Mouse (Mus musculus): ENCODE measurements around the gene Plin2. TPM values are rescaled to one million over a fixed set of nuclear protein-coding genes. Genes with fewer than 3 reads are reported as not detected.

Plin2 gene
- polyA plus RNA-seq, 1 experiment = 68.7 TPM

- Histone ChIP-seq H3K27ac (ENCODE audit: control insufficient read depth, insufficient read depth, low read depth, low read length) (no peak overlapping the region), H3K36me3 (ENCODE audit: control insufficient read depth, insufficient read depth, low read length) (no peaks in the 10 kb centered on the region), H3K4me3 (ENCODE audit: control insufficient read depth, low read depth, low read length) (no peak overlapping the region), H3K4me1 (ENCODE audit: control insufficient read depth, insufficient read depth, low read length) (no peaks in the 10 kb centered on the region), H3K27me3 (ENCODE audit: control insufficient read depth, insufficient read depth, low read length) (no peaks in the 10 kb centered on the region)
- no peak for TF ChIP-seq CTCF (IDR thresholded peaks at IDR 0.05; ENCODE audit: control insufficient read depth, insufficient read depth, insufficient replicate concordance, low read depth, low read length)
- no peak for TF ChIP-seq POLR2A (IDR thresholded peaks at IDR 0.05; ENCODE audit: control insufficient read depth, low read depth, low read length)
Observed at GRCm38 (mm10) chr4:86710034-86710650, 40.3 kb upstream of the Plin2 start.

- TF ChIP-seq CTCF (IDR thresholded peaks at IDR 0.05; ENCODE audit: control insufficient read depth, insufficient read depth, insufficient replicate concordance, low read depth, low read length) (no peak), POLR2A (IDR thresholded peaks at IDR 0.05; ENCODE audit: control insufficient read depth, low read depth, low read length) (no peak)
- no peaks in the 10 kb centered on the region for H3K36me3 ChIP-seq (ENCODE audit: control insufficient read depth, insufficient read depth, low read length)
- no peaks in the 10 kb centered on the region for H3K4me1 ChIP-seq (ENCODE audit: control insufficient read depth, insufficient read depth, low read length)
- H3K27me3 ChIP-seq (ENCODE audit: control insufficient read depth, insufficient read depth, low read length) = no peaks in the 10 kb centered on the region
- H3K27ac ChIP-seq (ENCODE audit: control insufficient read depth, insufficient read depth, low read depth, low read length) = no peak overlapping the region
- no peak overlapping the region for H3K4me3 ChIP-seq (ENCODE audit: control insufficient read depth, low read depth, low read length)
Observed at GRCm38 (mm10) chr4:86708801-86709200, 38.9 kb upstream of the Plin2 start.

- Histone ChIP-seq H3K27me3 (ENCODE audit: control insufficient read depth, insufficient read depth, low read length) (no peaks in the 10 kb centered on the region), H3K4me3 (ENCODE audit: control insufficient read depth, low read depth, low read length) (no peak overlapping the region), H3K36me3 (ENCODE audit: control insufficient read depth, insufficient read depth, low read length) (no peaks in the 10 kb centered on the region), H3K27ac (ENCODE audit: control insufficient read depth, insufficient read depth, low read depth, low read length) (no peak overlapping the region), H3K4me1 (ENCODE audit: control insufficient read depth, insufficient read depth, low read length) (no peaks in the 10 kb centered on the region; the same call in 1 of the 2 replicates)
- TF ChIP-seq CTCF (IDR thresholded peaks at IDR 0.05; ENCODE audit: control insufficient read depth, insufficient read depth, insufficient replicate concordance, low read depth, low read length) (no peak), POLR2A (IDR thresholded peaks at IDR 0.05; ENCODE audit: control insufficient read depth, low read depth, low read length) (no peak)
Observed at GRCm38 (mm10) chr4:86699161-86699865, 29.5 kb upstream of the Plin2 start.

GRCm38 (mm10) chr4:86696890-86697289 lies 27.0 kb upstream of the Plin2 start:
- Histone ChIP-seq H3K4me1 (ENCODE audit: control insufficient read depth, insufficient read depth, low read length) (peaks cover 2% of the 10 kb centered on the region; the same call in 1 of the 2 replicates), H3K36me3 (ENCODE audit: control insufficient read depth, insufficient read depth, low read length) (no peaks in the 10 kb centered on the region), H3K4me3 (ENCODE audit: control insufficient read depth, low read depth, low read length) (no peak overlapping the region), H3K27me3 (ENCODE audit: control insufficient read depth, insufficient read depth, low read length) (no peaks in the 10 kb centered on the region), H3K27ac (ENCODE audit: control insufficient read depth, insufficient read depth, low read depth, low read length) (no peak overlapping the region)
- TF ChIP-seq POLR2A (IDR thresholded peaks at IDR 0.05; ENCODE audit: control insufficient read depth, low read depth, low read length) = no peak
- TF ChIP-seq CTCF (IDR thresholded peaks at IDR 0.05; ENCODE audit: control insufficient read depth, insufficient read depth, insufficient replicate concordance, low read depth, low read length) = no peak

GRCm38 (mm10) chr4:86695081-86695480 lies 25.2 kb upstream of the Plin2 start:
- Histone ChIP-seq H3K4me3 (ENCODE audit: control insufficient read depth, low read depth, low read length) (no peak overlapping the region), H3K27me3 (ENCODE audit: control insufficient read depth, insufficient read depth, low read length) (no peaks in the 10 kb centered on the region), H3K36me3 (ENCODE audit: control insufficient read depth, insufficient read depth, low read length) (no peaks in the 10 kb centered on the region), H3K27ac (ENCODE audit: control insufficient read depth, insufficient read depth, low read depth, low read length) (no peak overlapping the region), H3K4me1 (ENCODE audit: control insufficient read depth, insufficient read depth, low read length) (peaks cover 2% of the 10 kb centered on the region; the same call in 1 of the 2 replicates)
- TF ChIP-seq POLR2A (IDR thresholded peaks at IDR 0.05; ENCODE audit: control insufficient read depth, low read depth, low read length) = no peak
- TF ChIP-seq CTCF (IDR thresholded peaks at IDR 0.05; ENCODE audit: control insufficient read depth, insufficient read depth, insufficient replicate concordance, low read depth, low read length) = no peak

- H3K27me3 ChIP-seq (ENCODE audit: control insufficient read depth, insufficient read depth, low read length) = no peaks in the 10 kb centered on the region
- TF ChIP-seq CTCF (IDR thresholded peaks at IDR 0.05; ENCODE audit: control insufficient read depth, insufficient read depth, insufficient replicate concordance, low read depth, low read length) = no peak
- no peak for TF ChIP-seq POLR2A (IDR thresholded peaks at IDR 0.05; ENCODE audit: control insufficient read depth, low read depth, low read length)
- peak overlapping the region; percentile 45; the same call in 1 of the 2 replicates for H3K4me3 ChIP-seq (ENCODE audit: control insufficient read depth, low read depth, low read length)
- no peak overlapping the region for H3K27ac ChIP-seq (ENCODE audit: control insufficient read depth, insufficient read depth, low read depth, low read length)
- H3K36me3 ChIP-seq (ENCODE audit: control insufficient read depth, insufficient read depth, low read length) = no peaks in the 10 kb centered on the region
- peaks cover 2% of the 10 kb centered on the region; the same call in 1 of the 2 replicates for H3K4me1 ChIP-seq (ENCODE audit: control insufficient read depth, insufficient read depth, low read length)
Observed at GRCm38 (mm10) chr4:86692931-86693330, 23.1 kb upstream of the Plin2 start.

GRCm38 (mm10) chr4:86691290-86691689 lies 21.4 kb upstream of the Plin2 start:
- Histone ChIP-seq H3K27ac (ENCODE audit: control insufficient read depth, insufficient read depth, low read depth, low read length) (no peak overlapping the region), H3K4me3 (ENCODE audit: control insufficient read depth, low read depth, low read length) (peak overlapping the region; percentile 64), H3K36me3 (ENCODE audit: control insufficient read depth, insufficient read depth, low read length) (no peaks in the 10 kb centered on the region), H3K4me1 (ENCODE audit: control insufficient read depth, insufficient read depth, low read length) (peaks cover 2% of the 10 kb centered on the region; the same call in 1 of the 2 replicates), H3K27me3 (ENCODE audit: control insufficient read depth, insufficient read depth, low read length) (no peaks in the 10 kb centered on the region)
- TF ChIP-seq POLR2A (IDR thresholded peaks at IDR 0.05; ENCODE audit: control insufficient read depth, low read depth, low read length) (peak; percentile 56; the same call in 1 of the 2 replicates), CTCF (IDR thresholded peaks at IDR 0.05; ENCODE audit: control insufficient read depth, insufficient read depth, insufficient replicate concordance, low read depth, low read length) (no peak)
